Mouse (Mus musculus): ENCODE results near the gene Lrrc10b. TPM values are rescaled to one million over a fixed set of nuclear protein-coding genes. Genes with fewer than 3 reads are reported as not detected.

Gene Lrrc10b
- total and polyA plus RNA-seq, 3 experiments, result not detected

DNA sequence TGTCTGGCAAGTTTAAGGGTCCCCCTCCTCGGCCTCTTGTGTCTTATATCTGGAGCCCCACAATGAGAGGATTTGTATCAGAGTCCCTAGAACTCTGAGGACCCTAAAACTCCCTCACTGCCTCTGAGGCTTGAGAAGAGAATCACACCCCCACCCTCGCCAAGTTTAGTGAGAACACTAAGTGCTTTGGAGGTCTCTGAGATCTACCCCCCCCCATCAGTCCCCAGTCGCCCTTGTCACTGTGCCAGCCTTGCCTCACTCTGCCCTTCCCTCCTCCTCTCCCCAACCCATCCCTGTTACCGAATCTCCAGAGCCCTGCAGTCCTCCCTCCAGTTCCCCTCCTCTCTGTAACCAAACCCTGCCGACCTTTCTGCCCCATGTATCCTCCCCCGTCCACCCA is 30.5 kb downstream of the Lrrc10b start:
- in situ Hi-C loops (cut with MboI; ENCODE audit: low pct_ligation_motif_present, low pct_unique_long_range_greater_than_20kb, low sequenced_read_pairs) (no loop called here), dilution Hi-C loops (cut with MboI; ENCODE audit: extremely low pct_ligation_motif_present, extremely low pct_unique_long_range_greater_than_20kb, low sequenced_read_pairs) (no loop called here)
- peaks cover 93% of the 10 kb centered on the region for H3K27me3 ChIP-seq (replicated peaks)
- H3K9ac ChIP-seq (ENCODE audit: insufficient read depth, low read depth), result no peak overlapping the region
- no peaks in the 10 kb centered on the region for H3K79me2 ChIP-seq (replicated peaks; ENCODE audit: control insufficient read depth, extremely low read depth, insufficient read depth, poor library complexity, severe bottlenecking)
- no peak overlapping the region for H3K27ac ChIP-seq (ENCODE audit: insufficient read depth, low read depth)
- no peak overlapping the region for H3K4me2 ChIP-seq (ENCODE audit: insufficient read depth, low read depth, poor library complexity, severe bottlenecking)
- TF ChIP-seq MAX (IDR thresholded peaks at IDR 0.05; ENCODE audit: low read length) (no peak), MAFK (IDR thresholded peaks at IDR 0.05; ENCODE audit: insufficient replicate concordance, low read length) (no peak), KAT2A (IDR thresholded peaks at IDR 0.05; ENCODE audit: insufficient replicate concordance, low read length) (no peak), SMC3 (IDR thresholded peaks at IDR 0.05; ENCODE audit: low read depth, low read length) (no peak), ZNF384 (IDR thresholded peaks at IDR 0.05; ENCODE audit: low read depth, low read length) (no peak), ELF1 (IDR thresholded peaks at IDR 0.05; ENCODE audit: low read depth, low read length) (no peak), CHD1 (IDR thresholded peaks at IDR 0.05; ENCODE audit: low read depth, low read length) (no peak), MAZ (IDR thresholded peaks at IDR 0.05; ENCODE audit: low read depth, low read length) (no peak), USF1 (IDR thresholded peaks at IDR 0.05; ENCODE audit: low read depth, low read length) (no peak), UBTF (IDR thresholded peaks at IDR 0.05; ENCODE audit: low read depth, low read length) (no peak), POLR2AphosphoS2 (IDR thresholded peaks at IDR 0.05; ENCODE audit: low read depth, low read length) (no peak), RCOR1 (conservative IDR thresholded peaks at IDR 0.05; ENCODE audit: low read depth, low read length) (no peak), JUND (conservative IDR thresholded peaks at IDR 0.05; ENCODE audit: low read depth, low read length) (no peak), TCF12 (IDR thresholded peaks at IDR 0.05; ENCODE audit: low read depth, low read length) (no peak), EP300 (IDR thresholded peaks at IDR 0.05; ENCODE audit: low read length) (no peak), MXI1 (IDR thresholded peaks at IDR 0.05; ENCODE audit: low read depth, low read length) (no peak), GABPA (IDR thresholded peaks at IDR 0.05; ENCODE audit: insufficient replicate concordance, low read depth, low read length) (no peak), CHD2 (IDR thresholded peaks at IDR 0.05; ENCODE audit: low read length) (no peak)
- no peaks in the 10 kb centered on the region for H3K36me3 ChIP-seq (replicated peaks in 1 of 2; ENCODE audit: control insufficient read depth in 1 of 2, insufficient read depth in 1 of 2, low read length in 1 of 2)
- H3K4me3 ChIP-seq (replicated peaks in 1 of 3; ENCODE audit: low read depth in 2 of 3, low read length in 2 of 3, poor library complexity in 1 of 3), result no peak overlapping the region
- H3K9me3 ChIP-seq (replicated peaks; ENCODE audit: low read length), result no peaks in the 10 kb centered on the region
- H3K4me1 ChIP-seq (ENCODE audit: control insufficient read depth in 1 of 2, insufficient read depth in 2 of 2), result peaks cover 14 to 18% of the 10 kb centered on the region in 2 experiments
- no peak for DNase-seq (ENCODE audit: extremely low read depth)

DNA sequence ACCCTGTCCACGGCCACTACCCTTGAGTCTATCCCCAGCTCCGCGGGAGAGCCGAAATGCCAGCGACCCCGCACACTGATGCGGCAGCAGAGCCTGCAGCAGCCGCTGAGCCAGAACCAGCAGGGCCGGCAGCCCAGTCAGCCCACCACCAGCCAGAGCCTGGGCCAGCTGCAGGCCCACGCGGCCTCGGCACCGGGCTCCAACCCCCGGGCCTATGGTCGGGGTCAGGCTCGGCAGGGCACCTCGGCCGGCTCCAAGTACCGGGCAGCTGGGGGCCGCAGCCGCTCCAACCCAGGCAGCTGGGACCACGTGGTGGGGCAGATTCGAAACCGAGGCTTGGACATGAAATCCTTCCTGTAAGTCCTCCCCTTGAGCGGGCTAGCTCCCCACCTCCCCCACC is 31.0 kb downstream of the Lrrc10b start:
- Histone ChIP-seq H3K4me3 (replicated peaks in 1 of 3; ENCODE audit: low read depth in 2 of 3, low read length in 2 of 3, poor library complexity in 1 of 3) (no peak overlapping the region), H3K27ac (ENCODE audit: insufficient read depth, low read depth) (no peak overlapping the region), H3K9ac (ENCODE audit: insufficient read depth, low read depth) (no peak overlapping the region), H3K9me3 (replicated peaks; ENCODE audit: low read length) (no peaks in the 10 kb centered on the region), H3K4me2 (ENCODE audit: insufficient read depth, low read depth, poor library complexity, severe bottlenecking) (no peak overlapping the region), H3K79me2 (replicated peaks; ENCODE audit: control insufficient read depth, extremely low read depth, insufficient read depth, poor library complexity, severe bottlenecking) (no peaks in the 10 kb centered on the region), H3K36me3 (replicated peaks in 1 of 2; ENCODE audit: control insufficient read depth in 1 of 2, insufficient read depth in 1 of 2, low read length in 1 of 2) (no peaks in the 10 kb centered on the region), H3K27me3 (replicated peaks) (peaks cover 97% of the 10 kb centered on the region), H3K4me1 (ENCODE audit: control insufficient read depth in 1 of 2, insufficient read depth in 2 of 2) (peaks cover 10 to 14% of the 10 kb centered on the region in 2 experiments)
- no peak for DNase-seq (ENCODE audit: extremely low read depth)
- dilution Hi-C loops (cut with MboI; ENCODE audit: extremely low pct_ligation_motif_present, extremely low pct_unique_long_range_greater_than_20kb, low sequenced_read_pairs), result no loop called here
- in situ Hi-C loops (cut with MboI; ENCODE audit: low pct_ligation_motif_present, low pct_unique_long_range_greater_than_20kb, low sequenced_read_pairs), result no loop called here
- TF ChIP-seq BHLHE40 (IDR thresholded peaks at IDR 0.05; ENCODE audit: low read depth, low read length), result no peak

Data from CH12.LX (cell line).